Mouse (Mus musculus) forebrain, embryonic 12.5 days (tissue): ENCODE data around the gene Tenm4. TPM values are rescaled to one million over a fixed set of nuclear protein-coding genes. Genes with fewer than 3 reads are reported as not detected.

ENCODE experiments used
- ATAC-seq: fragments of 200-750 bp; cut with Nextera tagmentation; 2 replicates; pipeline ENCODE4 v1.8.0; 2017; ENCODE audit warnings: moderate TSS enrichment; ENCODE audit not compliant: low FRiP score
- H3K27ac ChIP-seq: fragments of 300-500 bp; sonication (generic); 2 replicates; pipeline ENCODE4 v1.5.1; 2016; ENCODE audit warnings: mild to moderate bottlenecking
- H3K27me3 ChIP-seq: fragments of 300-500 bp; sonication (generic); 2 replicates; pipeline ENCODE4 v1.6.1; 2016; ENCODE audit warnings: mild to moderate bottlenecking
- H3K36me3 ChIP-seq: fragments of 300-500 bp; sonication (generic); replicated peaks from 2 replicates; pipeline ENCODE4 v1.6.1; 2016; ENCODE audit warnings: mild to moderate bottlenecking
- H3K4me1 ChIP-seq: fragments of 300-500 bp; sonication (generic); 2 replicates; pipeline ENCODE4 v1.6.1; 2016
- H3K4me2 ChIP-seq: fragments of 300-500 bp; sonication (generic); 2 replicates; pipeline ENCODE4 v1.6.1; 2016; ENCODE audit warnings: mild to moderate bottlenecking, moderate library complexity
- H3K4me3 ChIP-seq: fragments of 300-500 bp; sonication (generic); replicated peaks from 2 replicates; pipeline ENCODE4 v1.5.1; 2016; ENCODE audit warnings: mild to moderate bottlenecking
- H3K9ac ChIP-seq: fragments of 300-500 bp; sonication (generic); 2 replicates; pipeline ENCODE4 v1.6.1; 2016; ENCODE audit warnings: mild to moderate bottlenecking
- H3K9me3 ChIP-seq: fragments of 300-500 bp; sonication (generic); 2 replicates; pipeline ENCODE4 v1.6.1; 2016
- WGBS: fragments of 180-500 bp; shearing (Covaris S2); methylation state at CpG from one replicate; pipeline ENCODE4 v1.1.7; 2016; 5-methylcytosine and 5-hydroxymethylcytosine counted together
- polyA plus RNA-seq: library from polyadenylated mRNA; unstranded; fragments of >200 nt; fragmentation: Nextera tagmentation; extraction: Ambion mirVana; gene quantifications from 2 replicates; pipeline ENCODE4 v1.2.1, GENCODE M21; 2016

Tenm4 gene
- polyA plus RNA-seq, 1 experiment from 2014 or later: 62.3 TPM

DNA sequence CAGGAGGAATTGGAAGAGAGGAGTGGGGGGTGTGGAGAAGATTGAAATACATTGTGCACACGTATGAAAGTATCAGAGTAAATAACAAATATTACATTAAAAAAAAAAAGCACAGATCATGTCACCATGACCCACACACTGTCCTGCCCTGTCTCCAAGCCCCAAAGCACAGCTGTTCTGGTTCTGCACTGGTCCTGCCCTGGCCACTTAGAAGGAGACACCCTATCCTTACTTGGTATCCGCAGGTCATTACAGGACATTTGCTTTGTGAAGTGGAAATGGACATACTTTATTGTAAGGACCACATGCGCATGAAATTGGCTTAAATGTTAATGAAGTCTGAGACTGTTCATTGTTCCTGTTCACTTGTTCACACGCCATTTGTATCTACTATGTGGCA, 510.8 kb downstream of the Tenm4 start:
- H3K9ac ChIP-seq: no peak overlapping the region
- no peaks in the 10 kb centered on the region for H3K36me3 ChIP-seq
- peaks cover 39% of the 10 kb centered on the region for H3K4me1 ChIP-seq
- H3K27ac ChIP-seq: no peak overlapping the region
- H3K4me3 ChIP-seq: no peak overlapping the region
- no peak for ATAC-seq
- no peak overlapping the region for H3K4me2 ChIP-seq
- peaks cover 40% of the 10 kb centered on the region for H3K27me3 ChIP-seq
- H3K9me3 ChIP-seq: no peaks in the 10 kb centered on the region
- WGBS: 67% methylated on average over 4 of the region's 4 CpGs

DNA sequence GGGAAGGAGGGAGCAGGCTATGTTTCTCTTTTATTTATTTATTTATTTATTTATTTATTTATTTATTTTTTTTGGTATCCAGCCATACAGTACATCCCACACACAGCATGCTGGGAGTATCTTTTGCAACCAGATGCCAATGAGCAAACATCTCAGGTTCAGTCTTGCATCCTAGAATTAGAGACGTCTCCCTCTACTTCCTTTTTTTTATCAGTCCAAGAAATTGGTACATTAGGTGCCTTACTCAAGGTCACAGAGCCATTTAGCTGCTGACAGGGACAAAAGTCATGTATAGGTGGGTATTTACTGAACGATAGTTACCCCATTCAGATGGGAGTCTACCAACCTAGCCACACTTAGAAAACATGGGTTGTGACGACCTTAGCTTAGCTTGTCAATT, 517.1 kb downstream of the Tenm4 start:
- Histone ChIP-seq H3K4me2 (no peak overlapping the region), H3K9me3 (no peaks in the 10 kb centered on the region), H3K4me1 (peaks cover 12% of the 10 kb centered on the region), H3K9ac (no peak overlapping the region), H3K27ac (no peak overlapping the region), H3K27me3 (peaks cover 12% of the 10 kb centered on the region; the same call in 1 of the 2 replicates), H3K4me3 (no peak overlapping the region), H3K36me3 (no peaks in the 10 kb centered on the region)
- WGBS: 92% methylated on average over 3 of the region's 3 CpGs
- no peak for ATAC-seq

DNA sequence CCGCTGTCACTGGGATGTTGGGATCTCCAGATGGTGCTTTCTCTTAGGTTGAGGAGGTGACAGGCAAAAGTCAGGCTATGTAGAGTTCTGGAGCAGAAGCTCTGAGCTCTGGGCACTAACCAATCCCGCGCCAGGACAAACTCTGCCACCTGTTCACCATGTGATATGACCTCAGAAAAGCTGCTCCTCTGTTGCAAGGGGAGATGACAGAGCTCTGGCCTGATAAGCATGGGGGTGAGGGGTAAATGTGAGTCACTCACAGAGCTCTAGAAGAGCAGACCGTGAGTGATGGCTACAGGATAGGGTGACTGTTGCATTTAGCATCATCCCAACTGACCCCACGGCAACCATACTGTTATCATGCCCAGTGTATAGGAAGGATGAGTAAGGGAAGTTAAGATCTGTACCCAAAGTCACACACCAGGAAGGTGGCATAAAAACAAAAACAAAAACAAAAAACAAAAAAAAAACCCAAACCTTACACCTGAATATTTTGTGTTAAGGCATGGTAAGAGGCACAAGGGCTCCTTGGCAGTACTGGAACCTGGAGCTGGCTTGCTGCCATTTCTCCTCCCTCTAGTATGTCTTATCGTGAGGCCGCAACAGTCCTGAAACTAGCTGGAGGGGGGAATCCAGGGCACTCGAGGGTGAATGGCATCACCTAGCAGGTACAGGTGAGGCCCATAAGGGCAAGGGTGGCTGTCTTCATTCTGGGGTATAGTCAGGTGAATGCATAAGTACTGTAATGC, 530.2 kb downstream of the Tenm4 start:
- Histone ChIP-seq H3K9ac (no peak overlapping the region), H3K36me3 (peaks cover 33% of the 10 kb centered on the region; the same call in 1 of the 2 replicates), H3K27me3 (0 out of 2 replicates have a peak, but pooled peaks cover 7% of the 10 kb centered on the region), H3K27ac (no peak overlapping the region), H3K4me3 (no peak overlapping the region), H3K9me3 (no peaks in the 10 kb centered on the region), H3K4me2 (no peak overlapping the region), H3K4me1 (peaks cover 4% of the 10 kb centered on the region; the same call in 1 of the 2 replicates)
- 84% methylated on average over 8 of the region's 8 CpGs for WGBS
- peak; percentile 7; the same call in 1 of the 2 replicates for ATAC-seq

DNA sequence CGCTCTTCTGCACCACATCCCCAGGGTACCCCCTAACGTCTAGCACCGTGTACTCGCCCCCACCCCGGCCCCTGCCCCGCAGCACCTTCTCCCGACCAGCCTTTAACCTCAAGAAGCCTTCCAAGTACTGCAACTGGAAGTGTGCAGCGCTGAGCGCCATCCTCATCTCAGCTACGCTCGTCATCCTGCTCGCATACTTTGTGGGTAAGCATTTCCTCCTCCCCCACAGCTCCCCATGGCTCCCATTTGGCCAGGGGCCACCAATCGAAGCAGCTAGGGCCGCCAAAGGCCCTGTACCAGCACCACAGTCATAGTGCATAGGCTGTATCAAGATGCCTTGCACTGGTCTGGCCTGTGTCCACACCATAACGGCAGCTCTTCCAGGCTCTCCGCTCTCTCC, 532.9 kb downstream of the Tenm4 start:
- H3K4me2 ChIP-seq: no peak overlapping the region
- H3K4me1 ChIP-seq: peaks cover 4% of the 10 kb centered on the region; the same call in 1 of the 2 replicates
- H3K27ac ChIP-seq: no peak overlapping the region
- WGBS: 94% methylated on average over 16 of the region's 16 CpGs
- H3K36me3 ChIP-seq: peaks cover 30% of the 10 kb centered on the region
- no peak overlapping the region for H3K4me3 ChIP-seq
- no peak overlapping the region for H3K9ac ChIP-seq
- H3K27me3 ChIP-seq: 0 out of 2 replicates have a peak, but pooled peaks cover 7% of the 10 kb centered on the region
- ATAC-seq: no peak
- H3K9me3 ChIP-seq: no peaks in the 10 kb centered on the region

DNA sequence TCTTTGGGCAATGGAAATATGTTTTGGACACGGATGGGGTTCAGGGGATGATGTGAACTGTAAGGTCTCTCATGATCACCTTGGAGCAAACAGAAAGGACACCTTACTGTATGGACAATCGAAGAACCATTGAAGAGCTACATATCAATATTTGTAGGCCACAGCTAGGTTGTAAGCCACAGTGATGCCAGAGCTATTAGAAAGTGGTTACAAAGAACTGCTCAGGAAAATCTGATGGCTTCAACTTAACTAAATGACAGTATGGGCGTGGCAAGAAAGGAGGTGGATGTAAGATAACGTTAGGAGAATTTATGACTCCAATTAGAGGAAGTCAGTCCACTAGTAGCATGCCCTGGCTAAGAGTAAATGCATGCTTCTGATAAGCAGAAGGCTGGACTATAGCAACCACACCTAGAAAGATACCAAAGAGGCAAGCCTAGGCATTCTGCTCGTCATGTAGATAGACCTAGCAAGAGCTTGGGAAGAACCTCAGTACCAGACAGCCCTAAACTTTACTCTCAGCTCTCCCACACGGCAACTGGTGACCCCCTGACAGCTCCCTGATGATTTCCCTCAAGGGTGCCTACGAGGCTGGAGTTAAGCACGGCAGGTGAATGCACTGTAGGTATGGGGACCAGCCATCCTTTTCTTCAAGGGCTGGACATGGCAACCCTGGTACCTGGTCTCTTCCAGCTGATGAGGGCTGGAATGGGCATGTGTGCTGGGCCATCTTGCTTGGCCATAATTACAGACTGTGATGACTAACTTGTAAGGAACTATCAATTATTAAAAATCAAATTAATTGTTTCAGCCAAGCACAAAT, 534.5 kb downstream of the Tenm4 start:
- Histone ChIP-seq H3K9me3 (no peaks in the 10 kb centered on the region), H3K36me3 (peaks cover 30% of the 10 kb centered on the region), H3K4me3 (no peak overlapping the region), H3K27ac (no peak overlapping the region), H3K9ac (no peak overlapping the region), H3K4me1 (no peaks in the 10 kb centered on the region), H3K27me3 (0 out of 2 replicates have a peak, but pooled peaks cover 7% of the 10 kb centered on the region), H3K4me2 (no peak overlapping the region)
- no peak for ATAC-seq
- WGBS: 91% methylated on average over 8 of the region's 8 CpGs

DNA sequence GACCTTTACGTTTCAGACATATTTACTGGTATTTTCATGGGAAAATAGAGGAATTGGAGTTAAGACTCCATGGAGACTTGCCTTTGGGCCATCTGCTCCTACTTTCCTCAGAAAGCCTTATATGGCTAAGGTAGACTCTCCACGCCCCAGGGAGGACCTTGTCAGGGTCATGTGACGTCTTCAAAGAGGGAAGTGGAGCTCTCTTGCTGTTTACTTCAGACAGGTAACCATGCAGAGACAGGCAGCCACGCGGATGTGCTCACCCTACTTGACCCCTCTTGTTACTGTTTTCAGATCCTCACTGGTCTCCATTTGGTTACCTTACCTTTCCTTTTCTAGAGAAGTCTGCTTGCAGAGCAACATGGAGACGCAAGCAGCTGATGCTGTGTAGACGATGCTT, 535.5 kb downstream of the Tenm4 start:
- Histone ChIP-seq H3K9me3 (no peaks in the 10 kb centered on the region), H3K4me1 (no peaks in the 10 kb centered on the region), H3K27me3 (0 out of 2 replicates have a peak, but pooled peaks cover 7% of the 10 kb centered on the region), H3K36me3 (peaks cover 30% of the 10 kb centered on the region), H3K4me3 (no peak overlapping the region), H3K9ac (no peak overlapping the region), H3K4me2 (no peak overlapping the region), H3K27ac (no peak overlapping the region)
- no peak for ATAC-seq
- 92% methylated on average over 7 of the region's 7 CpGs for WGBS

DNA sequence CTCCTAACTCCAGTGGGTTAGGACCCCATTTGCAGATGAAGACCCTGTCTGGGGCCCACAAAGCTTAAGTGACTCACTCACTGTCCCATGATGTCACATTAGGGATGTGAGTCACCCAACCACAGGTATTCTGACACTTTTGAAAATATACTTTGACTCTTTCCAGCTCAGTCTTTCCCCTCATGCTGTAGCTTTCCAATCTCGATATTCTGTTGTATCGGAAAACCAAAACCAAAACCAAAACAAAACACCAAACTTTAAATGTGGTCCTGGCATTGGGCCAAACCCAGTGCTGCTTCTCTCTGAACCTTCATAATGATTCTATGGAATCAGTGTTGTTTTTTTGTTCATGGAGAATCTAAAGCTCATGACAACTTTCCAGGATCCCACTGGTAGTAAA, 536.1 kb downstream of the Tenm4 start:
- WGBS: 95% methylated on average over 2 of the region's 2 CpGs
- Histone ChIP-seq H3K36me3 (peaks cover 30% of the 10 kb centered on the region), H3K9me3 (no peaks in the 10 kb centered on the region)

DNA sequence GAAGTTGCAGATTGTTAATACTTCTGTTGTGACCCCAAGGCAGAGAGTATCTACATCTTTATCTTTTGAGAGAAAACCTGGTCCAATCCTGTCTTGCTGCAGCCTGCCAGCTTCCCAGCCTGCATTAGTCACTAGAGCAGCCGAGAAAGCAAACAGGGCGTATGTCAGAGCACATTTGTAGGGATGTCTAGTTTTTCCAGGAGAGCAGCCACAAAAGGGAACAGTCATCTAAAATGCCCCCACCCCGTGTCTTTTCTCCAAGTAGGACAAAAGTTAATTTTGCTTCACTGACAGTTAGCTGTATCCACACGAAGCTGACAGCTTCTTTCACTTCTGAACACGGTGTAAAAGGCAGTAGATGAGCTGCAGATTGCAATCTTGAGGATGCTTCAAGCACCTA, 537.0 kb downstream of the Tenm4 start:
- Histone ChIP-seq H3K4me2 (no peak overlapping the region), H3K36me3 (peaks cover 30% of the 10 kb centered on the region), H3K27me3 (no peaks in the 10 kb centered on the region), H3K9me3 (no peaks in the 10 kb centered on the region), H3K4me1 (no peaks in the 10 kb centered on the region), H3K9ac (no peak overlapping the region), H3K4me3 (no peak overlapping the region), H3K27ac (no peak overlapping the region)
- ATAC-seq: no peak
- 85% methylated on average over 5 of the region's 5 CpGs for WGBS

More for the DNA sequence above, 536.1 kb downstream of the Tenm4 start:
- 0 out of 2 replicates have a peak, but pooled peaks cover 5% of the 10 kb centered on the region for H3K27me3 ChIP-seq
- no peaks in the 10 kb centered on the region for H3K4me1 ChIP-seq
- ATAC-seq: no peak
- no peak overlapping the region for H3K4me2 ChIP-seq
- H3K4me3 ChIP-seq: no peak overlapping the region
- no peak overlapping the region for H3K9ac ChIP-seq
- no peak overlapping the region for H3K27ac ChIP-seq

DNA sequence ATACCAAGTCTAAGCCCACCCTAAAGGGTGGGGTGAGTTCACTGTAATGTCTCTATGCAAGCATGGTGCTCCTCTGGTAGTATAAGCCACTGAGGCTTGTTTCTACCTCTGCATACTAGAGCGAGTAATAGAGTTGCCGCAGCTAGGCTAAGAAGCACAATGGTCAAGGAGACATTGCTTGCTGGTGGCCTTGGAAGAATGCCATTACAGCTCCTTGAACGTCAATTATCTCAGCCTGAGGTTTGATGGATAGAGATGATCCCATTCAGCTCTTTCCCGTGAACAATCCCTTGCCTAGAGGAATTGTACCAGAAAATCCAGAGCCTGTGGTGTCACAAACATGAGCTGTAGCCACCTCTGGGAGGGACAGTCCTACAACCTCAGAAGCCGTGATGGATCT, 537.5 kb downstream of the Tenm4 start:
- H3K9me3 ChIP-seq: no peaks in the 10 kb centered on the region
- ATAC-seq: no peak
- WGBS: 72% methylated on average over 5 of the region's 5 CpGs
- no peaks in the 10 kb centered on the region for H3K27me3 ChIP-seq
- no peaks in the 10 kb centered on the region for H3K4me1 ChIP-seq
- H3K4me2 ChIP-seq: no peak overlapping the region
- no peak overlapping the region for H3K9ac ChIP-seq
- H3K36me3 ChIP-seq: peaks cover 27% of the 10 kb centered on the region
- no peak overlapping the region for H3K27ac ChIP-seq
- H3K4me3 ChIP-seq: no peak overlapping the region

DNA sequence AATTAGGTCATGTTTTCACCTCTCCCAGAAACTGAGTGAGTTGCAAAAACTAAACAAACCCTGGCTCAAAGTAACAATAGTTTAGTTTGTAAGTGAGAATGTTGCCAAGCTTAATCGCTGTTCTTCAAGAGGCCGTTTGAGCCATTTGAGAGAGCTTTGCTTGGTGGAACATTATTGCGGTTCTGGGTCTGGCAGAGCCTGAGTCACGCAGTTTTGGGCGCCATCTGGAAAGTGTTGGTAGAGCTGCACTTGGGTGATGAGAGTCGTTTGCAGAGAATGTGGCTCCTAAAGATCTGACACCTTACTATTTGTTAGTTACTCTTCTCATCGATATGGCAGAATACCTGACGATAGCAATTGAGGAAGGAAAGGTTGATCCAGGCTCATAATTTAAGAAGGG, 537.9 kb downstream of the Tenm4 start:
- H3K4me2 ChIP-seq: no peak overlapping the region
- no peaks in the 10 kb centered on the region for H3K27me3 ChIP-seq
- peaks cover 24% of the 10 kb centered on the region for H3K36me3 ChIP-seq
- no peaks in the 10 kb centered on the region for H3K4me1 ChIP-seq
- no peak overlapping the region for H3K27ac ChIP-seq
- no peak overlapping the region for H3K4me3 ChIP-seq
- H3K9ac ChIP-seq: no peak overlapping the region
- ATAC-seq: no peak
- 88% methylated on average over 8 of the region's 8 CpGs for WGBS
- no peaks in the 10 kb centered on the region for H3K9me3 ChIP-seq

DNA sequence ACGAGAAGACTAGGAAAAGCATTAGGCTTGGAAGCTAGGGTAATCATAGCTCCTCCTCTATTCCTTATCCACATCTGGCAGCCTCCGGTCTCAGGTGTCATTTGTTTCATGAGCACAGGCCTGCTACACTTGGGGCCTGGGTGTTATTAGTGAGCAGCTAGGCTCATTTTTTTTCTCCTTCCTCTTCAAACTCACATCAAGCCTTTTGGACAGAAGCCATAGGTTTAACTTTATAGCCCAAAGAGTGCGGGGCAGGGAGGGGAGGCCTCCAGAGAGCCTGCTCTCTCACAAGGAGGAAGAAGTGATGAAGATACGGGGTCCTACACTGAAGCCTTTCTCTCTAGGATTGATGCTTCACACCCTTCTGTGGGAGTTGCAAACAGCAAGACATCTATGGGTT, 538.8 kb downstream of the Tenm4 start:
- Histone ChIP-seq H3K27ac (no peak overlapping the region), H3K36me3 (peaks cover 18% of the 10 kb centered on the region), H3K4me1 (no peaks in the 10 kb centered on the region), H3K9me3 (no peaks in the 10 kb centered on the region), H3K4me3 (no peak overlapping the region), H3K9ac (no peak overlapping the region), H3K4me2 (no peak overlapping the region), H3K27me3 (peaks cover 6% of the 10 kb centered on the region; the same call in 1 of the 2 replicates)
- no peak for ATAC-seq
- WGBS: 90% methylated on average over 4 of the region's 4 CpGs

DNA sequence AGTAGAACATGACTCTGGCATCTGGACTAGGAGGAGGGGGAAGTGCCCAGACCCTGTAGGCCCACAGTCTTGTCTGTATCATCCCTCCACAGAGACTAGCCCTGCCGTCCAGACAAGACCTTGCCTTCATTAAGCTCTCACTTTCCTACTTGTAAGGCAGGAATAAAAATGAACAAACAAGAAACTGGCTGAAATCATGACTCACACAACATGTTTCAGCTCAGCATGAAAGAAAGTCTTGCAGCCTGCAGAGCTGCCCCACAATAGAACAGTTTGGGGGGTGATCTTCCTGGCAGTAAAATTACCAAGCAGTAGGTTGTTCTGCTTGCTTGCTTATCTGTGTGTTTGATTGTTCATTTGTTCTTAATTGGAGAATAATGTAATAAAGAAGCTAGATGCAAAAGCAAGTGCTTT, 539.6 kb downstream of the Tenm4 start:
- H3K36me3 ChIP-seq: peaks cover 17% of the 10 kb centered on the region

More for the DNA sequence above, 539.6 kb downstream of the Tenm4 start:
- Histone ChIP-seq H3K9me3 (no peaks in the 10 kb centered on the region), H3K27ac (no peak overlapping the region), H3K27me3 (peaks cover 14% of the 10 kb centered on the region), H3K4me2 (no peak overlapping the region), H3K9ac (no peak overlapping the region), H3K4me3 (no peak overlapping the region), H3K4me1 (no peaks in the 10 kb centered on the region)
- 64% methylated on average over 1 of the region's 1 CpGs for WGBS
- no peak for ATAC-seq
